Mouse (Mus musculus) adrenal gland, adult 2 months (tissue): Measurements from ENCODE around the gene Adap1. TPM values are rescaled to one million over a fixed set of nuclear protein-coding genes. Genes with fewer than 3 reads are reported as not detected.

Experiments
- DNase-seq: peaks from one replicate; pipeline ENCODE4 v3.0.0; 2021
- polyA plus RNA-seq: library from polyadenylated mRNA; depleted of rRNA; stranded (reverse); fragments of >200 nt; gene quantifications from 2 replicates; pipeline ENCODE4 v1.2.3, GENCODE M21; 2012
- total RNA-seq, 2 experiments: library from RNA; stranded (reverse); gene quantifications; 2 replicates each; pipeline ENCODE4 v1.2.3; 2021

The Adap1 gene
- total and polyA plus RNA-seq, 3 experiments: 4.9 to 8.6 (median 5.0) TPM

- no peak for DNase-seq
Observed at GRCm38 (mm10) chr5:139286142-139286941, 39.1 kb downstream of the Adap1 start.

DNA sequence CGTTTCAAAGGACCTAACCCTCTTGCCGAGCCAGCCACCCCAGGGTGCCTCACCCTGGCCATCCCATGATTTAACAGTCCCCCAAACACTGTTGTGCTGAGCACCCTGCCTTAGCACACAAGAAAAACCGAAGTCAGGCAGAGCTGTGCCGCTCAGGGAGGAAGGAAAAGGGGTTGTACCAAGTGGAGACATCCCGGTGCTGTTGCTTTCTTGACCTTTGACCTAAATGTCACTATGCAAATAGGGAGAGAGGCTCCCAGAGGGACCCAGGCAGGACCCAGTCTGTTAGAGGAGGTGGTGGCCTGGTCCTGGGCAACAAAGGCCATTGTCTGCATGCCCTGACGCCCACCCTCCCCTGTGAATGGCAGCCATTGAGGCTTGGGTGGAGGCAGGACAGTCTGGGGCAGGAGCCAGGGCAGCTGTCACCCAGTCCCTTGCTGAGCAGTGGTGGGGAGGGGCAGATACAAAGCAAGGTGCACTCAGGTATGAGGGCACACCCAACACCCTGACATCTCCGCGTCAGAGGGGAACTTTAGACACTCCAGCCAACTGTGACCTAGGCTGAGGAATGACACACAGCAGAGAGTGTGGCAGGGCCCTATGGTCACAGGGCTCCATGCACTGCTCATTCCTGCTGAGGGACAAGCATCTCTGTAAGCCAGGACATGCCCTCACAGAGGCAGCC, 39.9 kb downstream of the Adap1 start:
- DNase-seq: no peak

DNA sequence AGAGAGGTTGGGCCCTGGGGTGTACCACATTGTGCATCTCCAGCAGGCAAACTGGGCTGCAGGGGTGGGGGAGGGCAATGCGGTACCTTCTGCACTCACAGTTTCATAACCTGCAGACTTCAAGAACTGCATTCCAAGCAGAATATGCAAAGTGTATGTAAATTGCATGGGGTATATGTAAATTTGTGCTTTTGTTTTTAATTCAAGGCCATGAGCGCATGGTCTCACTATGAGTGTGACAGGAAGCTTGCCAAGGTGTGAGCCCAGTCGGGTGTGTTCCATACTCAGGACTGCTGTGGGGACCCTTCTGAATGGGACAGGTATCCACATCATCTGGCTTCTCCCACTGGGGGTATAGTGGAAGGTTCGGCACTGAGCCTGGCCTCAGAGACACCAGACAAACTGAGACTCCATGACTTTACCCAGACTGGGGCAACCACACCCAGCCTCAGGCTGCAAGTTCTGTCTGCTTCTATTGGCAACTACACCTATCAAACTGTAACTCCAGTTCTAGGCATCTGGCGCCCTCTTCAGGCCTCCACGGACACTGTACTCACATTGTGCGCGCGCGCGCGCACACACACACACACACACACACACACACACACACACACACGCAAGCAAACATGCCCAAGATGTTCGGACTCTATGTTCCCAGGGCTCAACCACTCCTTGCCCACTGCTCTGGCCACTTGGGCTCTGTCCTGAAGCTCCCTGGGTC, 41.8 kb downstream of the Adap1 start:
- no peak for DNase-seq

DNA sequence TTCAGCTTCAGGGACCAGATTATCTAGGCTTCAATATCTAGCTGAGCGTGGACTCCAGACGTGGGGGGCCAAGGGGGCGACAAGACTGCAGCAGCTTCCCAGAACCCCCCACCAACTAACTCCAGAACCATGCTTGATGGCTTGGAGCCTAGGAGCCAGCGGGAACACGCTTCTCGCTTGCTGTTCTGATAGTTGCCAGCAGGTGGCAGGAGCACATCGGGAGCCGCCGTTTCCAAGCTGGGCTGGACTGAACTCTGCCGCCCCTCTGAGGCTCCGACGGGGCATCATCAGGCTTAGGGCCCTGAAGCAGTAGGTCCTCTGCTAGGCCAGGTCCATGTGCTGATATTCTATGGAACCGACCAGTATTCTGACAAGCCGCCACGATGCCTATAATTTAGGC, 43.2 kb downstream of the Adap1 start:
- DNase-seq: peak; percentile 85

DNA sequence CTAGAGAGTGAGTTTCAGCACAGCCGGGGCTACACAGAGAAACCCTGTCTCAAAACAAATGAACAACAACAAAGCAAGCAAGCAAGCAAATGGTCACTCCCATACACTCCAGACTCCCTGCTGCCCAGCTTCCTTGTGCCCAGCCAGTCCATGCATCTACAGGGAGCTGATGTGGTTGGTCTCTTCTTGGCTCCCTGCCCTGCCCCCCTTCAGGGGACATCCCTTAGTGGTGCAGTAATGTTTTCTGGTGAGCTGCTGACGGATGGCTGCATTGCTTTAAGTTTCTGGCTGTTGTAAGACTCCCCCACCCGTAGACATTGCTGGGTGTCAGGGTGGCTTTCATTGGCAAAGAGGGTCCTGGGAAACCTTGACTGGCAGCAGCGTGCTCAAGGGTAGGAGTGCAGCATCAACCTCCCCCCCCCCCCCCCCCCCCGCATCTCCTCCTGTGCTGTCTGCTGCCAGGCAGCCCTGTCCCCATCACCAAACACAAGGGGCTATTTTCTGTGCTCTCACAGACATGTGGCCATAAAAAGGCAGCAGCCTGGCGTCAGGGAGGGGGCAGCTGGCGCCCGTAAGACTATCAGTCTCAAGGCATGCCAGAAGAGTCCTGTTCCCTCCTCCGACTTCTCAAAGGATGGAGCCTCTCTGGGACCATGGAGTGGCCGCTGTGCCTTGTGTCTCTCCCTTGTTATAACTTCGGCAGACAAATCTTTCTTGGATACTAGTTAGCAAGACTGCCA, 43.9 kb downstream of the Adap1 start:
- no peak for DNase-seq

DNA sequence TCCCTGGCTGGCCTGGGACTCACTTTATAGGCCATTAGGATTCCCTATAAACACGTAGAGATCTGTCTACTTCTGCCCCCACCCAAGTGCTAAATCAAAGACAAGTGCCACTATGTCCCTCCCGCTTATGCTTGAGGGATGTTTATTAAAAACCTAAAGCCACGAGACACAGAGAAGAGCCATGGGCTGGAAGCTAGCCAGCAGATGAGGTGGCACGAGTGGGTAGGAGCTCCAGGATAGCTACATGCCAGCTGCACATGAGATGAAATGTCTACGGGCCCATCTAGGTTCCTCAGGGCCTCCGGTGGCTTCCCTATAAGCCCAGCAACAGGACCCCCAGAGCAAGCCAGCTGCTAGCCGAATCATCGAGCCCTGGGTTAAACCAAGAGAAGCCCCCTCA, 48.1 kb downstream of the Adap1 start:
- DNase-seq: no peak

DNA sequence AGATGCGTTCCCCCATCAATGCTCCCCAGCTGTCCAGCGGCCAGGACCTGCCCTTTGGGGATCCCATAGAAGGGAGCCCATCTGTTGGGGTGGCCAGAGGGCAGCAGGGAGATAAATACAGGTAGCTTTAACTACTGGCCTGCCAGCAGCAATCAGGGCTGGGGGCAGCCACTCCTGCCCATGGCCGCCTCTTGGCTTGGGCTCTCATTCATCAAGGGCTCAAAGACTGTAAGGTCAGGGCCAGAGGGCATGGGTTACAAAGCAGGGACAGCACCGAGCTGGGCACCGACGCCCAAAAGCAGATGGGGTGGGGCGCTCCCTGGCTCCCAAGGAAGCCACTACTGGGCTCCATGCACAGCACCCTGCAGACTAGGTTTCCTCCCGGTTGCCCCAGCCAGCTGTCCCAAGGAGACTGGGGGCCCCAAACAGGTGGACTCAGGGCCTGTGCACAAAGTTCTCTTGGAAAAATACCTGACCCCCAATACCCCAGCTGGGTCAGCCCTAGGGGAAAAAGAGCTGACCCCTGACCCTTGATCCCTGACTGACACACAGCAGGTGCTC, 53.3 kb downstream of the Adap1 start:
- peak; percentile 76 for DNase-seq

DNA sequence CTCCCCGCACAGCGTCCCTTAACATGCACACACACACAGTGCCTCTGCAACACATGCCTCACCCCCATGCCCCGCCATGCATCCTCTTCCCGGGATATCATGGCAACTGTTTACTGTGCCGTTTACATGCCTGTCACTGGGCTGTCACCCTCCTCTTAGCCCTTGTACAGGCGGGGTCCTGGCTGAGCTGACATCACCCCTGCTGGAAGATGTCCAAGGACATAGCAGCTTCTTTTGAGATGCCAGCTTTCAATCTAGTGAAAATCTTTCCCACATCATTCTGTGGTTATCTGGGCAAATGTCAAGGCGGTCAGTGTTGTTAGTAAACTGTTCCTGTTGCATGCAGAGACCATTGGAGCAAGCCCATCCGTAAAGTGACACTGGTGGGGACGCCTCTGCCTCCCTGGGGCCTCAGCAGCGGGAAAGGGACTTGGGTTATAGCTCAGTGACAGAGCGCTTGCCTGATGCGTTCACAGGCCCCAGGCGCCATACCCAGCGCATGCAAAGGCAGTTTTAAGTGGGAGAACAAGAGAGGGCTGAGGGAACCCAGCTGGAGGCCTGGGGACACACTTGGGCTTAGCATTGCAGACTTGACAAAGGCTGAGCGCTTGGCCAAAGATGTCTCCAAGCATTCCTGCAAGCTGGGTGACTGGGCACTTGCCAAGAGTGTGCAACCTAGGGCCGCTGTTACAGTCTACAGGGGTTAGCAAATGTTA, 54.5 kb downstream of the Adap1 start:
- peak; percentile 92 for DNase-seq

- DNase-seq: peak; percentile 7
Observed at GRCm38 (mm10) chr5:139267661-139268060, 57.8 kb downstream of the Adap1 start.

GRCm38 (mm10) chr5:139261403-139261802, 64.0 kb downstream of the Adap1 start:
- no peak for DNase-seq

DNA sequence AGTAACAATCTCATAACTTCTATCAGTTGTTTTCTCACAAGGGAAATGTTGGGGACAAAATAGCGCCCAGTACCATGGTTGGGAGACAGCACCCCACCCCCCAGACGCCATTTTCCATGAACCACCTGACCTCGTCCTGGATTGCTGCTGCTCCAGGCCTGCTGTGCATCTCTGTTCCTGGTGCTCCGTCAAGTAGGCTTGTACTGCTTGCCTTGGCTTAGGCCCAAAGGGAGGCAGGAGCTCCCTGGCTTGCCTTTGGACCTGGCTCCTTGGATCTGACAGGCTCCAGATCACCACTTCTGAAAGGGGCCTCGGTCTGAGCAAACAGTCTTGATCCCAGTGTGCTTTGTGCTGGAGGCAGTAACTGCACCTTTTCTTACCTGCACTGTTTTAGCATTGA, 65.6 kb downstream of the Adap1 start:
- peak; percentile 59 for DNase-seq

GRCm38 (mm10) chr5:139258371-139259035, 66.9 kb downstream of the Adap1 start:
- no peak for DNase-seq

DNA sequence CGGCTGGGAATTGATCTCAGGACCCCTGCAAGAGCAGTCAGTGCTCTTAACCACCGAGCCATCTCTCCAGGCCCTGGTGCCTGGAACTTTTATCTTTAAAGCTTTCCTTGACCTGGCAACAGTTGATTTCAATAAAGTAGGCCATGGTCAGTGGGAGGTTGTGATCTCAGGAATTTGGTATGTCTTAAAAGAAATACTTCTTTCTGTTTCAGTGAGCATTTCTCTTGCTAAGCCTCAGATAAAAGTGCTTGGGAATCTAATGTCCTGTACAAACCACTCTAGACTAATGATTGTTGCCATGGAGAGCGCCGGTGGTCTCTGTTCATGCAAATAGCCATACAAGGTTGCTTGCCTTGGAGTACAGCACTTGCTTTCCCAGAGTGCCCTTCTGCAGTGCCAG, 67.6 kb downstream of the Adap1 start:
- DNase-seq: peak; percentile 66

DNA sequence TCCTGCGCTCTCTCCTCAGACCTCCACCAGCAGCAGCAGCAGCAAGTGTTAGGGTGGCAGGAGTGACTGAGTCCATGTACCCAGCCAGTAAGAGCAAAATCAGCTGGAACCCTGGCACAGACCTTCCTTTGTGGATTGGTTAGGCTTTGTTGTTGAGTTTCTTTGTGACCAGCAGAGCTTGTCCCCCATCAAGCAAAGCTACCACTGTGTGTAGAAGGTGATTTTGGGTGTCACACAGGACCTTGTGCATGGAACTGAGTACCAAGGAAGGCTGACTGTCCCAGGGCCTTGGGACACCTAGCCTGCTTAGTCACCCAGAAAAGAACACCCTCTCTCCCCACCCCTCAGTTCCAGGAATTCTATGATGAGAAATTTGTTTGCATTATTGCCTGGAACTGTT, 68.2 kb downstream of the Adap1 start:
- peak; percentile 60 for DNase-seq

DNA sequence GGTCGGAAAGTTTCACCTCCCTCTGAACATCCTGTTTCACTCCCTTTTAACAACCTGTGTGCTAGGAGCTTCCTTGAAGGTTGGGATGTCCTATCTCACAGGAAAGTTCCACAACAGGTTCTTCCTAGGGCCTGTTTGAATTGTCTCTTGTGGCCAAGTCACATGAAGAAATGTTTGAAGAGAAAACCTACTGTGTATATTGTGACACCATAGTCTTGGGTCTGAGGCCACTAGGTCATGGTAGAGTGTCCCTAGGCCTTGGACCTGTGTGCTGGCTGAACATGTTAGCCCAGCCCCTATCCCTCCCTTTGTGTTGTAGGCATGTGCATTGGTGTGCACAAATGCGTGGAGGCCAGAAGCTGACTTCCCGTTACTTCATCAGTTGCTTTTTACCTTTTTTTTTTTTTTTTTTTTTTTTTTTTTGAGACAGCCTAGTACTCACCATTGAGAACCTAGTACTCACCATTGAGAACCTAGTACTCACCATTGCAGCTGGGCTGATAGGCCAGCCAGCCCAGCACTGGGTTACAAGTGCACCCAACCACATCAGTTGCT, 69.1 kb downstream of the Adap1 start:
- DNase-seq: no peak

DNA sequence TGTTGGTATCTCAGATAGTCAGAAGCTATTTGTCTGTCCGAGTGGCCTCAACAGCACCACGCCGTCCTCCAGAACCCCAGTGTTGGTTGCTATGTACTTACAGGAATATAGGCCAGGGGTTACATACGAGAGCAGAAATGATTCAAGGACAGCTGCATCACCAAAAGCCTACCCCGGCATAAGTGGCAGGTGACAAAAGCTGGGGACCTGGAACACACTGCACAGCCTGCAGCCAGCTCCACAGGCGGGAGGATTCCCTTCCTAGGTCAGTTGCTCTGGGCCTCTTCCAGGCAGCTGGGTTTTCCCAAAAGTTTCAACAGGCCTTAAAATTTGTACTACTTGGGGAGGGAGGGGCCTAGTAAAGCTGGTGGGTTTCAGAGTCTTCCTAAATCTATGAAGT, 69.6 kb downstream of the Adap1 start:
- peak; percentile 41 for DNase-seq

- DNase-seq: peak; percentile 16
Observed at GRCm38 (mm10) chr5:139254938-139255337, 70.5 kb downstream of the Adap1 start.

DNA sequence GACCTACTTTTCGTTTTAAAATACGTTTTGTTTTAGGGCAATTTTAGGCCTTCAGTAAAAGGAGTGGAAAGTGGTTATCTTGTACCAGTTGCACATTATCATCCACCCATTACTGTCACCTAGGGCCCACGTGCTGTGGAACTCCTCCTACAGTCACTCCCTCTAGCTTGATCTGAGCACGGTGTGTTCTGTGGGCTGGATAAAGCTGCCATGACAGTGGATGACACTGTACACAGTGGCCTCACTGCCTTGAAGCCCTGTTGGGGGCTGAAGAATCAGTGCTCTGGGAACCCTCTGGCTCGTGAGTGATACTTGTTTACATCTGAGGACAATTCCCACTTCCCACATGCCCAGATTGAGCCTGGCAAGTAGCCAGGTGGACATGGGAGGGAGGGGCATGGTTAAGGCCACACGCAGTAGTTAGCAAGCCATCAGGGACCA, 72.1 kb downstream of the Adap1 start:
- DNase-seq: peak; percentile 70

GRCm38 (mm10) chr5:139252910-139253245, 72.5 kb downstream of the Adap1 start:
- no peak for DNase-seq
